Mouse (Mus musculus) gastrocnemius, adult 8-10 months (tissue): ENCODE measurements at regions not wholly inside any gene's neighbourhood (a gene's known extent, or its start where the extent isn't known, plus 50 kb on each side); places are given as distances from the start of the nearest gene placed in this dataset.

Source experiments
- DNase-seq, 2 experiments: peaks; one replicate each; pipeline ENCODE4 v3.0.0; 2022; ENCODE audit warnings: low spot score in 2 of 2

DNA sequence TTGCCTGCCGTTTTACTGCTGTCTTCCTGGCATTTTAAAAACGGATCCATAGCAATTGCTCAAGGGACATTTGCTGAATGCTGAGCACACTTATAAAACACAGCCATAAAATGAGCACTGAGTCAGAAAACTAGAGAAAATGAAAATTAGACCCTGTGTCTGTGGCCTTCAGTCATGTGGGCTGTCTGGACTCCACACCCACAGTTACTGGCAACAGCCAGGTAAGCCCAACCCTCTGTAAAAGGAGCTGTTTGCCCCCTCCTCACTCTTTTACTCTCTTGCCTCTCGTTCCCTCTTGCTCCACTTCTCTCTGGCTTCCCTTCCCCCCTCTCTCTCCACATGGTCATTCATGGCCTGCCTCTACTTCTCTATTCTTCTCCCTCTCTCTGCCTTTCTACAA, 2169.9 kb downstream of the 9330182O14Rik start:
- no peak for DNase-seq

DNA sequence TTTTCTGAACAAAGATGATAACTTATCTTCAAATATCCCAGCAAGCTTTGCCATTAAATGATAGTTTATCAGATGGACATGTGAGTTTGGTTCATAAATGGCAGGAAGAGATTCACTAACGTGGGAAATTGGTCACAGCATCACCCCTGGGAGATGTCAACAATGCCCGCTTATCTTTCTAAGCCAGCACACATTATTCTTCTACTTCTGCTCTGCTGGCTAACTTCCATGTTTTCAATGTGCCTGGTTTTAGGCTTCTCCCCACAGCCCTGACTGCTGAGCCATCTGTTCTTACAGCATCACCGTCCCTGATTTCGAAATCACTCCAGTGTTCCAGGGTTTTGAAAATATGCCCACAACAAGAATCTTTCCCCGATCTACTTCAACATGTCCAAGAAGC, 2175.4 kb downstream of the 9330182O14Rik start:
- DNase-seq, result no peak

- DNase-seq, result no peak
Measured at GRCm38 (mm10) chr15:42311166-42311565, 2177.0 kb downstream of the 9330182O14Rik start.

- DNase-seq, result no peak
Measured at GRCm38 (mm10) chr15:42320349-42320748, 2186.2 kb downstream of the 9330182O14Rik start.

DNA sequence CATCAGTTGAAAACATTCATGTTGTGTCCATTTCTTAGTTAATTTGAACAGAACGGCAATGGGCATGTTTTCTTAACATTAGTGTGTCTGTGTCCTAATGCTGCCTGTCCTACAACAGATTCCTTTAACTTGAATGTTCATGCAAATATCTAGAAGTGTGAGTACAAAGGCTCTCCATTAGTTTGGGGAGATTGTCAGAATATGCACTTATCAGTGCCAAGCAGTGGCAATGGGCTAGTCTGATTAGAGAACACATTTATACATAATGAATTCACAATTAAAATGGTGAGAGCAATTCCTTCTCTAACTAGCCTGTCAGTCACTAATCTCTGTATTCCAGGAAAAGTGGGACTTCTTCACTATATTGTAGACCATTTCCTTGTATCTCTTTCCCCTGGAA, 2188.8 kb downstream of the 9330182O14Rik start:
- DNase-seq, result no peak

DNA sequence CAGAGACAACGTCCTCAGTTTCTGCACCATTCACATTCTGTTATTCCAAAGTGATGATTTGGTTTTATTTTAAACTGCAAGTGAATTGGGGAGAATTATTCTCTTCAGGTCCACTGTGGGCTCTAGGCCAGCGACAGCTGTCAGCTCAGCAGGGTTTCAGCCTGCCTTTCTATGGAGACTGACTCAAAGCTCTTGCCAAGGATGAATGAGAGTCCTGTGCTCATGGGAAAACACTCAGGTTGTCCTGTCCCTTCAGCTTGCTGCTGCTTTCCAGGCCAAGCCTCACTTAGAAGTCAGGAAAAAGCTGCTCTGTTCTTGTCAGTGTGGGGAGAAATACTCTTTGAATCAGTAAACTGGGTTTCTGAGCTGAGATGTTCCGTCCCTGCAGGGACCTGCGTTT, 2191.1 kb downstream of the 9330182O14Rik start:
- no peak for DNase-seq

DNA sequence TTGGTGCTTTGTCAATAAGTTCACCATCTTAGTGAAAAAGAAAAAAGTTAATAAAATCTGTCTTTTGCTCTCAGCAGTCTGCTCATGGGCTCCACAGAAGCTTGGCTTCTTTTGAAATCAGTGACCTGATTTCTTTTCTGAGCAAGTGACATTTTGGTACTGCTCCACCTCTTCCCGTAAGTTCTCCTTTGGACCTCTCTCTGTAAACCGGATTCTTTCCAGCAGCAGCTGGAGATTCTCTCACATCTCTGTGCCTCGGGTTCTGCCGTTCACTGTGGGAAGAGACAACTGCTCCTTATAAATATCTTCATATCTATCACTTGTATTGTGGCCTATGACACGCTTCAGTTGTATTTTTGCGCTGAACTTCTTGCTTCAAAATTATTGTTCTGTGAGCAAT, 2194.4 kb downstream of the 9330182O14Rik start:
- no peak for DNase-seq

- no peak for DNase-seq
Measured at GRCm38 (mm10) chr15:42329742-42330141, 2195.6 kb downstream of the 9330182O14Rik start.

GRCm38 (mm10) chr15:42333642-42334041, 2199.5 kb downstream of the 9330182O14Rik start:
- DNase-seq, result no peak

DNA sequence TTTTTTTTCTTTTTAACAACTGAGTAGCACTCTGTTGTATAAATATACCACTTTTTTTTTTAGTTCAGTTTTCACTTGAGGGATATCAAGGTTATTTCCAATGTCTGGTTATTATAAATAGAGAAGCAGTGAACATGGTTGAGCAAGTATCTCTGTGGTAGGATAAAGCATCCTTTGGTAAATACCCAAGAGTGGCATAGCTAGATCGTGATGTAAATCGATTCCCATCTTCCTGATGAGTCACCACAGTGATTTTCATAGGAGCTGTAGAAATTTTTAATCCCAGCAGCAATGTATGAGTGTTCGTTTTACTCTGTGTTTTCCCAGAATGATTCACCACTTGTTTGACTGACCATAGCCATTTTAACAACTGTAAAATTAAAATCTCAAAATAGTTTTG, 2212.0 kb downstream of the 9330182O14Rik start:
- DNase-seq, result no peak

- DNase-seq, result no peak
Measured at GRCm38 (mm10) chr15:42361871-42362270, 2227.7 kb downstream of the 9330182O14Rik start.

DNA sequence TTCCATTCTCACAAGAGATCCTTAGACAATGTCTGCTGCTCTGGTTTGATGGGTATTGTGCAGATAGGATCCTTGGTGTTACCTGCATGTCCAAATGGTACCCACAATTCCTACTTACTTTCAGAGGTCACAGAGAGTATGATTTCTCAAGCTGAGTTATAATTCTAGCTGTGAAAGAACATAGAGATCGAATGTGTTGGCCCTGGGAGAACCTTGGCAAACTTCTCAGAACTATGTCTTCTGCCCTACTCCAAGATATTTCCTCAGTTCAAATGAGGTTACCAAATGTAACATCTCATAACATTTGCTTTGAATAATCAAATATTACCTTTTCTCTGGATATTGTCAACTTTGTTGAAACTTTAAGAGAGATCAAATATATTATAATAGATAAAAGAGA, 2230.8 kb downstream of the 9330182O14Rik start:
- no peak for DNase-seq

DNA sequence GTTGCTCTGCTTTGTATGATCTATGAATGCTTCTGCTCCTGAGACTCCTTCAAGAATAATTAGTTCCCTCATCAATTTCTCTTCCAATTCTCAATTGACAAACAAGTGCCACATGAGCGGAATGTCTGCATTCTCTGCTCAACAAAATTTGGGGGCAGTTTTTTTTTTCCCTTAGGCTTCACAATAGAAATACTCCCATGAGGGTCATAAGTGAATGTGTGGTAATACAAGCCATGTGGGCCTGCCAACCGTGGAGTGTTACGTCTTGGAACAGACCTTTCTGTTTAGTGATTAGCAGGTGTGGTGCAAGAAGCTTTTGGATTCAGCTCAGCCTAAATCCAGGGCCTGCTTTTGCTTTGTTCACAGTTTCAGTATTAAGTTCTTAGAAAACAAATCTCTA, 2232.6 kb downstream of the 9330182O14Rik start:
- peak; percentile 10 to 12 for DNase-seq

GRCm38 (mm10) chr15:42369603-42370002, 2235.4 kb downstream of the 9330182O14Rik start:
- DNase-seq, result no peak

DNA sequence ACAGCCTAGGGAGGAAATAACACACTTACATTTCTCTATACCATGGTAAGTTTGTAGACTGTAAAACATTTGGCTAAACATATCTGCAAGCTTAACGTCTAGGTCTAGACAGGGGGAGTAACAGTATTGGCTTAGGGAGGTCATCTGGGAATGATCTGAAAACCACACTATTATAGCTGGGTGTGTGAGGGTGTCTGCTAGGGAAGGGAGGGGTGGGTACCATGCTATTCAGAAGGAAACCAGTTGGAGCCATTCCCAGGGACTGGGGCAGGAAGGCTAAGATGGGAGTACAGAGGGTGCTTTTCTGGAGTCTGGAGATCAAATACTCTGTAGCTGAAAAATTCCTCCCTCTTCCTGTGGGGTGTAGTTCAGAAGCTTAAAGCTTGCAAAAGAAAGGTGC, 2235.9 kb downstream of the 9330182O14Rik start:
- no peak for DNase-seq

GRCm38 (mm10) chr15:42372704-42373286, 2238.6 kb downstream of the 9330182O14Rik start:
- DNase-seq, result no peak
